Mouse (Mus musculus) forebrain, embryonic 14.5 days (tissue): ENCODE measurements around the gene Olfr380. TPM values are rescaled to one million over a fixed set of nuclear protein-coding genes. Genes with fewer than 3 reads are reported as not detected.

ENCODE experiments used
- ATAC-seq: fragments of 200-750 bp; cut with Nextera tagmentation; 2 replicates; pipeline ENCODE4 v1.8.0; 2017; ENCODE audit warnings: mild to moderate bottlenecking, moderate library complexity
- DNase-seq: peaks from one replicate; pipeline ENCODE4 v3.0.0-alpha.2; 2015; ENCODE audit warnings: low spot score
- H3K27ac ChIP-seq: fragments of 300-500 bp; sonication (generic); 2 replicates; pipeline ENCODE4 v1.5.1; 2014; ENCODE audit warnings: low read depth, mild to moderate bottlenecking, control low read depth, low read length, moderate library complexity
- H3K27me3 ChIP-seq: fragments of 300-500 bp; sonication (generic); replicated peaks from 2 replicates; pipeline ENCODE4 v1.6.1; 2014; ENCODE audit warnings: low read length, control low read depth, mixed read lengths; ENCODE audit not compliant: control insufficient read depth, insufficient read depth
- H3K36me3 ChIP-seq: fragments of 300-500 bp; sonication (generic); 2 replicates; pipeline ENCODE4 v1.6.1; 2014; ENCODE audit warnings: low read length, control low read depth; ENCODE audit not compliant: control insufficient read depth, insufficient read depth
- H3K4me1 ChIP-seq: fragments of 300-500 bp; sonication (generic); 2 replicates; pipeline ENCODE4 v1.6.1; 2014; ENCODE audit warnings: antibody characterized with exemption, low read length, control low read depth; ENCODE audit not compliant: control insufficient read depth, insufficient read depth
- H3K4me2 ChIP-seq: fragments of 300-500 bp; sonication (generic); 2 replicates; pipeline ENCODE4 v1.6.1; 2014; ENCODE audit warnings: mild to moderate bottlenecking, control low read depth, low read length
- H3K4me3 ChIP-seq: fragments of 300-500 bp; sonication (generic); 2 replicates; pipeline ENCODE4 v1.5.1; 2014; ENCODE audit warnings: low read depth, low read length, control low read depth
- H3K9ac ChIP-seq: fragments of 300-500 bp; sonication (generic); 2 replicates; pipeline ENCODE4 v1.6.1; 2014; ENCODE audit warnings: mild to moderate bottlenecking, low read length, control low read depth, moderate library complexity
- H3K9me3 ChIP-seq: fragments of 300-500 bp; sonication (generic); replicated peaks from 2 replicates; pipeline ENCODE4 v1.6.1; 2016; ENCODE audit warnings: low read length, control low read depth, mixed read lengths; ENCODE audit not compliant: control insufficient read depth
- WGBS: fragments of 180-500 bp; shearing (Covaris S2); extraction: QIAGEN DNeasy Blood & Tissue Kit; methylation state at CpG from one replicate; pipeline ENCODE4 v1.1.7; 2014; 5-methylcytosine and 5-hydroxymethylcytosine counted together
- polyA plus RNA-seq: library from polyadenylated mRNA; unstranded; fragments of >200 nt; fragmentation: Nextera tagmentation; extraction: Ambion mirVana; gene quantifications from 2 replicates; pipeline ENCODE4 v1.2.1, GENCODE M21; 2014

Olfr380 gene
- polyA plus RNA-seq: not detected in 2 replicates

- H3K4me3 ChIP-seq: no peak within 1 kb of the TSS
- ATAC-seq (no peak), DNase-seq (no peak)
- WGBS: 90% methylated on average over 1 of the region's 1 CpGs
- H3K4me2 ChIP-seq: no peak within 1 kb of the TSS
- no peaks in the 10 kb centered on the region for H3K36me3 ChIP-seq
- no peak within 1 kb of the TSS for H3K9ac ChIP-seq
- H3K27ac ChIP-seq: no peak within 1 kb of the TSS
- H3K27me3 ChIP-seq: no peaks in the 10 kb centered on the region
- H3K9me3 ChIP-seq: no peaks in the 10 kb centered on the region
- H3K4me1 ChIP-seq: no peaks in the 10 kb centered on the region
These were observed at the start of gene Olfr380 for GRCm38 (mm10) chr11:73457408-73457807. Gene Olfr380, minus strand, starts transcription at chr11:73457508.

GRCm38 (mm10) chr11:73491503-73491902 lies 34.2 kb upstream of the Olfr380 start, which contains the start of gene Olfr381:
Gene Olfr381, minus strand, starts transcription at chr11:73491603.
- no peak within 1 kb of the TSS for H3K9ac ChIP-seq
- H3K4me2 ChIP-seq: no peak within 1 kb of the TSS
- no peak within 1 kb of the TSS for H3K4me3 ChIP-seq

GRCm38 (mm10) chr11:73428377-73428776 lies 28.9 kb downstream of the Olfr380 start, which contains the start of gene Olfr378:
Gene Olfr378, minus strand, starts transcription at chr11:73428477.
- Histone ChIP-seq H3K27ac (no peak within 1 kb of the TSS), H3K9me3 (0 out of 2 replicates have a peak, but pooled peaks cover 3% of the 10 kb centered on the region), H3K4me3 (no peak within 1 kb of the TSS), H3K27me3 (no peaks in the 10 kb centered on the region), H3K4me2 (no peak within 1 kb of the TSS), H3K9ac (no peak within 1 kb of the TSS), H3K36me3 (no peaks in the 10 kb centered on the region), H3K4me1 (no peaks in the 10 kb centered on the region)
- 90% methylated on average over 1 of the region's 1 CpGs for WGBS
- DNase-seq: no peak
- no peak for ATAC-seq

More at GRCm38 (mm10) chr11:73491503-73491902, 34.2 kb upstream of the Olfr380 start, which contains the start of gene Olfr381:
- no peak within 1 kb of the TSS for H3K27ac ChIP-seq
- H3K36me3 ChIP-seq: no peaks in the 10 kb centered on the region
- H3K9me3 ChIP-seq: no peaks in the 10 kb centered on the region
- DNase-seq (no peak), ATAC-seq (no peak)
- no peaks in the 10 kb centered on the region for H3K27me3 ChIP-seq
- no peaks in the 10 kb centered on the region for H3K4me1 ChIP-seq

Other genes starting within 250 kb of the Olfr380 start
- gene Trpv1, start 223.2 kb downstream of the Olfr380 start, polyA plus RNA-seq: 0.09 TPM in 1 of 2 replicates, not detected in the other
- 0.14 TPM in 1 of 2 replicates, not detected in the other for gene Trpv3, start 190.1 kb downstream of the Olfr380 start, polyA plus RNA-seq
- 0.74 and 0.91 TPM in 2 replicates for gene Aspa, start 127.9 kb downstream of the Olfr380 start, polyA plus RNA-seq
- gene Gm49340, start 127.8 kb downstream of the Olfr380 start, polyA plus RNA-seq: not detected in 2 replicates
- gene Spata22, start 127.8 kb downstream of the Olfr380 start, polyA plus RNA-seq: not detected in 2 replicates
- gene Olfr20, start 106.7 kb downstream of the Olfr380 start, polyA plus RNA-seq: not detected in 2 replicates
- not detected in 2 replicates for gene Olfr376, start 86.3 kb downstream of the Olfr380 start, polyA plus RNA-seq
- gene Olfr1, start 57.9 kb downstream of the Olfr380 start, polyA plus RNA-seq: not detected in 2 replicates
- not detected in 2 replicates for gene Olfr378, start 29.0 kb downstream of the Olfr380 start, polyA plus RNA-seq
- not detected in 2 replicates for gene Olfr381, start 34.1 kb upstream of the Olfr380 start, polyA plus RNA-seq
- not detected in 2 replicates for gene Olfr382, start 59.7 kb upstream of the Olfr380 start, polyA plus RNA-seq
- not detected in 2 replicates for gene Olfr385, start 135.5 kb upstream of the Olfr380 start, polyA plus RNA-seq
- gene Olfr384, start 141.1 kb upstream of the Olfr380 start, polyA plus RNA-seq: not detected in 2 replicates
- not detected in 2 replicates for gene Zfp735, start 231.3 kb upstream of the Olfr380 start, polyA plus RNA-seq